Mouse (Mus musculus) CD8-positive naive resting alpha-beta T cell, adult 2 months (primary cell): ENCODE results near the gene Ptpn9.
"Not testable (repeated sequence)": the region's sequence is repeated elsewhere in the genome, so short reads cannot be mapped to it uniquely, and the experiment has no call there.

ENCODE experiments used
- DNase-seq, 2 experiments: peaks; one replicate each; pipeline ENCODE4 v3.0.0; 2022; ENCODE audit warnings: low read depth in 2 of 2, low spot score in 2 of 2

The Ptpn9 gene

DNA sequence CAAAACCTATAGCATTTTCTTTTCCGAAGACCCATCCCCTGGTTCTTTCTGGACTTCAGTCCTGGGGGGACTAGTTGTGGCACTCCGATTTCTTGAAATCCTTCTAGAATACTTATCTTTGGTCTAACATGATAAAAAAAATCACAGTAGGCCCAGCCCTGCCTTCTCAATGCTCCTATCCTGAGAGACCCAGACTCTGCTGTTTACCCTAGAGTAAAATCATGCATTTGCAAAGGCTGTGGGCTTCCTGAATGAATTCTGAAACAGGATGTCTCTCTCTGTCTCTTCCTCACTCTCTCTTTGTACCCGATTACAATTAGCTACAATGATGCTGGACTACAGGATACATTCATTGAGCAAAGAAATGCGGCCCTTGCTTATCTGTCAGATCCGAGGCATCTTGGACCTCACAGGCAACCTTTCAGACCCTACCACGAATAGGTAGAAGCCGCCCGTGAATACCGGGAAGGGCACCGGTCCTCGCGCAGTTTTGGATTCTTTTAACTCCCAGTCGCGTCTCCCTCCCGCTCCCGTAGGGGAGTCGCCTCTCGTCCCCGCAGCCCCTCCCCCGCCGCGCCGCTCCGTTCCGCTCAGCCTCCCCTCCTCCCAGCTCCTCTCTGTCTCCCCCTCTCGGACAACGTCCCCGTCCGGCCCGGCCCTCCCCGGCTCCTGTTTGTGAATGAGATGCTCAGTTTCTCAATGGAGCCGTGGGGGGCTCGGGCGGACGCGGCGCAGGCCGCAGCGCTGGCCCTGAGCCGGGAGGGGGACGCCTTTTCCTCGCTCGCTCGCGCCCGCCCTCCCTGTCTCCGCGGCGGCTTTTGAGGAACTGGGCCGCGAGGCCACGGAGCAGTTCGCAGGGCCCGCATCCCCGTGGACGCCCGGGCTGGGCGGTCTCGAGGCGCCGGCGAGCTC is at the start of gene Ptpn9:
Gene Ptpn9 (plus strand): TSS at position 638 of the 912 bp plus-strand sequence.
- DNase-seq, result peak in 1 of 2 experiments; percentile 55

DNA sequence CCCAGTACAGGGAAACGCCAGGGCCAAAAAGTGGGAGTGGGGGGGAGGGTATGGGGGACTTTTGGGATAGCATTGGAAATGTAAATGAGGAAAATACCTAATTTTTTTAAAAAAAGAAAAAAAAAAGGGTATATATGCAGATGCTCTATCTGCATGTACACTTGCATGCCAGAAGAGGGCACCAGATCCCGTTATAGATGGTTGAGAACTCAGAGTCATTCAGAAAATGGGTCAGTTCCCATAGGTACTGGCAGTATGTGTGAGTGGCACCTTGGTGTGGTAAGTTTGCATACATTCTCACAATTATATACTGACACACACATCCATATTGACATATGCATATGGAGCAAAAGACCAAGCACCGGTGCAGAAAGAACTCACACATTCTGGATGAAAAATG is 47.2 kb upstream of the Ptpn9 start:
- peak; percentile 42 to 61 for DNase-seq

DNA sequence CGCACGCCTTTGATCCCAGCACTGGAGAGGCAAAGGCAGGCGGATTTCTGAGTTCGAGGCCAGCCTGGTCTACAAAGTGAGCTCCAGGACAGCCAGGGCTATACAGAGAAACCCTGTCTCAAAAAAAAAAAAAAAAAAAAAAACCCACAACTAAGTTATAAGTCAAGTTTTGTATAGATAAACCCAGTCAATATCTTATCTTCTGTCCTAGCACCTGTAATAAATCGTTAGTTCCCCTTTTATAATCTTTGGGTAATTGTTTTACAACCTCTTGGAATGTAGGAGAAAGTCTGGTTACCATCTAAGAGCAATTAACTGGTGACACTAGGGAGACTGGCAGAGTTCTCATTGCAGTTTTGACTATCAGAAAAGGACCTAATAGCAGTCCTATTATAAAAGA is 46.0 kb upstream of the Ptpn9 start:
- DNase-seq, result not testable (repeated sequence)

DNA sequence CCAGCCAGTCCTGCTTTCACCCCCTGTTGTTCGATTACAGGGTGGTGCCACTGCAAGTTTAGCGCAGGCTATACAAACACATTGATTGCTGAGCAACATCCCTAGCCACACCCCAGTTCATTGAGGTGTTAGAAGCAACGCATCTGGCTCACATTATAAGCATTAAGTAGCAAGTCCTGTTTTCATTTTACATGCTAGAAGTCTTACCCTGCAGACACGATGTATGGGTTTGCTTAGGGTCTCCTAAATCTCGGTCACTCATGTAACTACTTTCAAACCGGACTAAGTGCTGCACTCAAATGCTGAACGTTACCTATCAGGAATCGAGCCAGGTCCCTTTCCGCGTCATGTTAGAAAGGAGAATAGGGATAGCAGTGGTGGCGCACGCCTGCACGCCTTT is 45.0 kb upstream of the Ptpn9 start:
- no peak for DNase-seq

DNA sequence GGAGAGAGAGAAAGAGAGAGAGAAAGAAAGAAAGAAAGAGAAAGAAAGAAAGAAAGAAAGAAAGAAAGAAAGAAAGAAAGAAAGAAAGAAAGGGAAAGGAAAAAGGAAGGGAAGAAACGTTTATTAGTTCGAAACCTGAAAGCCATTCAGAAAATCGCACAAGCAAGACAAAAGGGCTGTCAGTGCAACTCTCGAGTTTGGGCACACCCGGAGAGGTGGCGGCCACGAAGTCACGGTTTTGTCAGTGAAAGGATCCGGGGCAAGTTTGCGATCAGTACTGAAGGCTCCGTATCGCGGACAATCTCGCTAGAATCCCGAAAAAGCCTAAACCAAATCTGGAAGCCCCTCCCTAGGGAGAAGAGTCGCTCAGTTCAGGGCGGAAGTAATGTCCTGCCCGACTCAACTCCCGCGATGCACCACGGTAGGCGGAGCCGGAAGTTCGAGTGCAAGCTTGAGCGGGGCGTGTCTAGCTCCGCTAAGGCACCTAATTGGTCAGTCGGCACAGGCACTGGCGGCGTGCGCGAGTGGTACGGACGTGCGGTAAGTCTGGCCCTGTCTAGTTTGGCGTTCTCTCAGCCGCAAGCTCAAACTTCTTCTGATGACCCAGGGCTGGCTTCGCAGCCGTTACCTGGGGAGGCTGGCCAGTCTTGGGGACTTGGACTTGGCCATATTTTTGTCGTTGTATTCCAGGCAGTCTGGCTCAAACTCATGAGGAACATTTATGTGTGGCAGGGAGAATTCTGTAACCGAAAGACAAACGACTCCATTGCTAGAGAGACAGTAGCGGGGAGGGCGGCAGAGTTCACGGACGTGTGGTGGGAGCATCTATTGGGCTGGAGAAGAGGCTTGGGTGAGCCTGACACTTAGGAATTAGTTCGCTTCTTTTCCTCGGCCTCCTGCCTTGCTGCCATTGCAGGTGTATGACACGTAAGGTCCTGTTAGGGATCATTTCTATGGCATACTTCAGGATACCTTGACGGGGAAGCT is 44.0 kb upstream of the Ptpn9 start, which contains the start of gene Snupn:
Gene Snupn (plus strand): TSS at position 465 of the 987 bp plus-strand sequence.
- DNase-seq, result peak; percentile 93 to 97

DNA sequence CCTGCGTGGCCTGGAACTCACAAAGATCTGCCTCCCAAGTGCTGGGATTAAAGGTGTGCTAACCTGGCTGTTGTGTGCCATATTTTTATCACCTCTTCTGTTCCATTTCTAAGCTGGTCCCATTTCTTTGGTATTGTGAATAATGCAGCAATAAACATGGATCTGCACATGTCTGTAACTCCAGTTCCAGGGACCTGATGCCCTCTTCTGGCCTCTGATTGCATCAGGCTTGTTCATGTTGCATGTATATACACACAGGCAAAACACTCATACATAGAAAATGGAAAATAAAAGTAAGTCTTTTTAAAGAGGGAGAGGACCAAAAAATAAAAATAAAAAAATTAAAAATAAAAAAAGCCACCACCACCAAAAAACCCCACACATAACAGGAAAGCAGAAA is 41.2 kb upstream of the Ptpn9 start:
- DNase-seq, result no peak

DNA sequence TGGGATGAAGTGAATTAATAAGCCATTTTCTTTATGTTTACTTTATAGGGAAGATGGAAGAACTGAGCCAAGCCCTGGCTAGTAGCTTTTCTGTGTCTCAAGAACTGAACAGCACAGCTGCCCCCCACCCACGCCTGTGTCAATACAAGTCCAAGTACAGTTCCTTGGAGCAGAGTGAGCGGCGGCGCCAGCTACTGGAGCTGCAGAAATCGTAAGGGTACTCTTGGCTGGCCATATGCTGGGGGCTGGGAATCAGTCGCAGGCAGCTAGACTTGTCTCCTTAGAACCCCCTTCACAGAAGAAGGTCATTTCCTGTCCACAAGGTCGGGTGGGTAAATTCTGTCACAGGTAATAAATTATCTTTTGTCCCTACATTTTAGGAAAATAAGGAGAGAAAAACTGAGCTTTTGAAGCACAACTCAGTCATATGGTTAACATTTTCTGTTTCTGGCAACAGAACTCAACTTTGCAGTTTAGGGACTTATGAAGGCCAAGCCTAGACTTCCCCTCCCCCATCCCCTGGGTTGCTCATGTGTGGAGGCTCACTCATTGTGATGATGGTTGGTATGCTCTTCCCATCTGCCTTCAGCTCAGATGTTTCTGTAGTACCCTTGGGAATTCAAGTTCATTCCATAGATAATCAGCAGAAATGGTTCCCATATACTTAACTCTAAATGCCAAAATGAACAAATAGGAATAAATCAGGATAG is 37.6 kb upstream of the Ptpn9 start:
- DNase-seq, result no peak

DNA sequence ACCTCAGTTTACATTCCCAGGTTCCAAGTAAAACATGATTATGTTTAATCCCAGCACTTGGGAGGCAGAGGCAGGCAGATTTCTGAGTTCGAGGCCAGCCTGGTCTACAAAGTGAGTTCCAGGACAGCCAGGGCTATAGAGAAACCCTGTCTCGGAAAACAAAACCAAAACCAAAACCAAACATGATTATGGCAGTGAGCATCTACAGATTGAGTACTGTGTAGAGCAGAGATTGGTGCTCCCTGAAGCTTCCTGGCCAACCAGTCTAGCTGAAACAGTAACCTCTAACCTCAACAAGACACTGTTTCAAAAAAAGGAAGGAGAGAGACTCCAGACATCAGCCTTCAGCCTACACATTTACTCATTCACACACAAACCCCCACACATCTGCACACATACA is 36.0 kb upstream of the Ptpn9 start:
- no peak for DNase-seq

DNA sequence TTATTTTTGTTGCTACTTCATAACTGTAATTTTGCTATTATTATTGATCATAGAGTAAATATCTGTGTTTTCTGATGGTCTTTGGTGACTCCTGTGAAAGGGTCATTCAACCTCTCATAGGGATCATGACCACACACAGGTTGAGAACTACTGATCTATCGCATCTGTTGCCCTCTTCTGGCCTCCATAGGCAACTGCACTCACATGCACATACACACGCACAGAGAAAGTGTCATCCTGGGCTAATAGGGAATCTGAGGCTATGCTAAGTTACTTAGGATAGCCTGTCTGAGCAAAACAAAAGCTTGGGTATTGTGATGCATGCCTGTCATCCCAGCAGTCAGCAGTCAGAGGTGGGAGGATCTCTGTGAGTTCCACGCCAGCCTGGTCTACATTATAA is 33.1 kb upstream of the Ptpn9 start:
- no peak for DNase-seq

DNA sequence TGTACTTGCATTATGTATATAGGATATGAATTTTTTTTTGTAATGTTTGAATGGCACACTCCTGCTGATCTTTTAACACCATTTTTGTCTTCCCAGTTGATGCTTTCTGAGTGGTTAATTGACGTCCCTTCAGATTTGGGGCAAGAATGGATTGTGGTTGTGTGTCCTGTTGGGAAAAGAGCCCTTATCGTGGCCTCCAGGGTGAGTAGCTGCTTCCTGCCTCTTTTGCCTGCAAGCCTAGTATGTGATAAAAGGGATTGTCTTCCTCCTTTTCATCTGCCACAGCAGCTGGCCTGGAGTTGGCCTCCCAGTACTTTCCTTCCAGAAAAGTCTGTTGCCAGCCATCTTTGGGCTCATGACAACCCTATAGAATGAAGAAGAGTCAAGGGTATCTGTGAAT is 24.6 kb upstream of the Ptpn9 start:
- DNase-seq, result no peak

DNA sequence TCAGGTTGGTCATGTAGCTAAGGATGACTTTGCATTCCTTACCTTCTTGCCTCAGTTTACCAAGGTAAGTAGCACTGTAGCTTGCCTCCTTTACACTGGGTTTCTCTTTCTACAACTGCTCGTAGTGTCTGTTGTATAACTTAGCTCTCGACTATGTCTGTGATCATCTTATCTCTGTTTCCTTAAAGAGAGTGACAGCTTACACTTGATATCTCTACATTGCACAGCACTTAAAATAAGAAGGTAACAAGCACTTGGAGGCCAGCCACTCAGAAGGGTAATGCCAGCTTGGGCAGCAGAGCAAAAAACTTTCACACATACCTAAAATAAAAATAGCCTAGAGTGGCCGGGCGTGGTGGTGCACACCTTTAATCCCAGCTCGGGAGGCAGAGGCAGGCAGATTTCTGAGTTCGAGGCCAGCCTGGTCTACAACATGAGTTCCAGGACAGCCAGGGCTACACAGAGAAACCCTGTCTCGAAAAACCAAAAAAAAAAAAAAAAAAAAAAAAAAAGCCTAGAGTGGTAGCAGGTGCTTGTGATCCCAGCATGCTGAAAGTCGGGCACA is 20.7 kb upstream of the Ptpn9 start:
- no peak for DNase-seq

DNA sequence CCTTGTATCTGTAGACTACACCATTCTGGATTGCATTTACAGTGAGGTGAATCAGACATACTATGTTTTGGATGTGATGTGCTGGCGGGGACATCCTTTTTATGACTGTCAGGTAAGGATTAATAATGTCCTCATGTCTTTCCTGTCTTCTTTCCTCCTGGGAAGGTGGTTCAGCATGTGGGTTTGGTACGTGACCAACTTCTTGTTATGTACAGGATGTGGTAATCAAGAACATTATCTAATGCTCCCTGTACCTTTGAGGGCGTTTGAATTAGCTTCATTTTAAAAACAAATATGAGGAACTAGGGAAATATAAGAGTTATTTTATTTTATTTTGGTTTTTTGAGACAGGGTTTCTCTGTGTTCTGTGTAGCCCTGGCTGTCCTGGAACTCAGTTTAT is 19.5 kb upstream of the Ptpn9 start:
- no peak for DNase-seq

DNA sequence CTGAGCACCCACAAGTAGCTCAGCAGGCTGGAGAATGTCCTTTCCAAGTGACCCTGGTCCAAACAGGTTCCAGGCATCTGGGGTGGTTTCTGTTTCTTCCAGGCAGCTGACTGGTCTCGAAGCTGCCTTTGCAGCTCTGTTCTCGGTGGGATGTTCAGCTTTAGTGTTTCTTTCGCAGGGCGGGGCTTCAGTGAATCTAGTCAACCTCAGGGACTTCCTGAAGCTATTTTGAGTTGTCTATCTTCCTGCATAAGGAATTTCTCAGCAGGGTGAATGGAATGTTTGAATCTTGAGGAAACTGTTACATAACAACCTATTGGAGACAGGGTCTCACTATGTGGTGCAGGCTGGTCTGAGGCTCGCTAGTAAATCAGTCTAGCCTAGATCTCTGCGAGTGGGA is 14.5 kb upstream of the Ptpn9 start:
- no peak for DNase-seq

DNA sequence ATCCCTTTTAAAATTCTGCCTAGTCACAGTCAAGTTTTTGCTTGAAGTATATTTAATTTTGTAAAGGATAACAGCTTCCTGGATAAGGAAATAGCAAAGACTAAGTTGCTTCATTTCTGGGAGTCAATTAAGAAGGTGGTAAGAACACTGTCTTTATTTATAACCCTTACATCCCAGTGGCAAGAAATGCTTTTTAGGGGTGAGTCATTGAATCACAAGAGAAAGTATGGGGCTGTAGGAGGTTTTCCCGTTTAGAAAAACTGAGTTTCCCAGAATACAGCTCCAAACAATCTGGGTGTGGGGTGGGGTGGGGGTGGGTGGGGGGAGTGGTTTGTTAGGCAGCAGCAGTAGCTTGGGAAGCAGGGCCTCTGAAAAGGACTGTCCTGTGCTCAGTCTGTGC is 13.2 kb upstream of the Ptpn9 start:
- DNase-seq, result no peak

DNA sequence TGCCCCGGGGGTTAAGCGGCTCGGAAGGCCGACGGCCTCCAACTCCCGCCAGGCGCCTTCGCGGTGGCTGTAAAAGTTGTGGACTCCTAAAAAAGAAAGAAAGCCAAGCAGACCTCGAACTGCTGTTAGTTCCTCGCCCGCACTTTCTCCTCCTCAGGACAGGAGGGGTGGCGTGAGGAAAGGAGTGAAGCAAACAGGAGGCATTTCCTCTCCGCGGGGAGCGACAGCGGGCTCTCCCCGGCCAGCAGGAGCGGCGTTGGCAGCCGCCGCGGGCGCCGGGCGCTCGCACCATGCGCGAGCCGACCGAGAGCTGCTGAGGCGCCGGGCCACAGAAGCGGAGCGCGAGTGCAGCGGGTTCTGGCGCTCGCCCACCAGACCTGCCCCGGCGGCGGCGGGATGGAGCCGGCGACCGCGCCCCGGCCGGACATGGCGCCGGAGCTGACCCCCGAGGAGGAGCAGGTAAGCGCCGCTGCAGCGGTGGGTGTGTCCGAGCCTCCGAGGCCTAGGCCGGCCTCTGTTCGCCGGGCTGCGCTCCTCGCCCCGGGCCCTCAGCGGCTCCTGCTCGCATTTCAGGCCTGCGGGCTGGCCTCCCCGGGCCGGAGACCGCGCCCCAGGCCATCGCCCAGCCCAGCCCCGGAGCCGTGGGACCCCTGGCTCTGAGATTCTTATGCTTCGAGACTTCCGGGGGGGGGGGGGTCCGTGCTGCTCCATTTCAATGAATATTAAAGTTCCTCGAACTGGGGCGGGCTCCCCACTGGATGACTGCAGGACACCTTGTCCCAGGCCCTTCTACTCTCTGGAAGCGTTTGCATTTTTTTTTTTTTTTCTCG is 690 bp downstream of the Ptpn9 start:
- peak; percentile 33 to 42 for DNase-seq

DNA sequence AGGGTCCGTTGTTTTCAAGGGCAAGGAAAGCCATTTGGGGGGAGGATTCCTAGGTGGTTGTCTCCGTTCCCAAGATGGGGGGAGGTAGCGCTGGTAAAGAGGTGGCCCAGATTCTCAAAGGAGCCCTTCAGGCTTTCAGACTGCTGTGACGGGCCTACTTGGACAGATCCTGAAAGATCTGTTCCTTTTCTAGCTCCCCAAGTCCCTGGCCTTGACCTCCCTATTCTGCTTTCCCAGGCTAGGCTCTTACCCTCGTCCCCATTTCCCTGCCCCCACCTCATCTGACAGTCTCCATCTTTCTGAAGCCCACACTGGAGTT is 1.3 kb downstream of the Ptpn9 start:
- no peak for DNase-seq

DNA sequence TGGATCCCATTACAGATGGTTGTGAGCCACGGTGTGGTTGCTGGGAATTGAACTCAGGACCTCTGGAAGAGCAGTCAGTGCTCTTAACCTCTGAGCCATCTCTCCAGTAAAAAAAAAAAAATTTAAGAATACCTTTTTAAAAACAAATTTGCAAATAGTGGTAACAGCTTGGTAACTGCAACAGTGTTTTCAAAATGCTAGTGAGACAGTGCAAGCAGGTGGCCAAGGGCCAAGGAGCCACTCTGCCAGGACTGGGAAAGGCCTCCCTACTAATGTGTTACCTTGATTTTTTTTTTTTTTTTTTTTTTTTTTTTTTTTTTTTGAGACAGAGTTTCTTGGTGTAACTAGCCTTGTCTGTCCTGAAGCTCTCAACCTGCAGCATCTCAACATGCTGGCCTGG is 2.5 kb downstream of the Ptpn9 start:
- DNase-seq, result not testable (repeated sequence)

DNA sequence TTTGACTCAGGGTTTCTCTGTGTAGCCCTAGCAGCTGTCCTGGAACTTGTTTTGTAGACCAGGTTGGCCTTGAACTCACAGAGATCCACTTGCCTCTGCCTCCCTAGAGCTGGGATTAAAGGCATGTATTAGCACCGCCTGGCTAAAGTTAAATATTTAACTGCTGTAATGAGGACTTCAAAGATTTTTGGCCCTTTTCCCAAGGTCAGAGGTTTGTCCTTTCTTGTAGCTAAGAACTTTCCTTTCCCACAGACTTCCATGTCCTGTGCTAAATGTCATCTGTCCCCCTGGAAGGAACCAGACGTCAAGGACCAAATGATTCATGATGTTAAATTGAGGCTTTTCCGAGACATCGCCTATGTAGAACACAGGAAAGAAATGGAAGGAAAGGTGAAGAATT is 8.3 kb downstream of the Ptpn9 start:
- no peak for DNase-seq

DNA sequence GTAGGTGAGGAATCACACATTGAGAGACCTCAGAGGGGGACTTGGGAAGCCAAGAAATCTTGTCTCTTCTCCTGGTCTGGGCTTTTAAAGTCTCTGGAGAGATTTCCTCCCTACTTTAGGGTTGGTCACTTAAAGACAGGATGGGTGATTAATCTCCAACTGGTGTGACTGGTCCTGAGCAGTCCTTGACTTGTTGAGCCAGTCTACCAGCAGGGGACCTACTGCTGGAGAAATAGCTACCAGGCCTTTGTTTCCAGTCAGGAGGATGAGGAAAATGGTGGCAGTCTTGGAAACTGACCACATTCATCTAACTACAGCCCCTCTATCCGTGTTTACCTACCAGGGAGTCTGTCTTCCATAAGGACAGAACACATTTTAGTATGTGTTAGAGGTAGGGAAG is 17.7 kb downstream of the Ptpn9 start:
- DNase-seq, result no peak

DNA sequence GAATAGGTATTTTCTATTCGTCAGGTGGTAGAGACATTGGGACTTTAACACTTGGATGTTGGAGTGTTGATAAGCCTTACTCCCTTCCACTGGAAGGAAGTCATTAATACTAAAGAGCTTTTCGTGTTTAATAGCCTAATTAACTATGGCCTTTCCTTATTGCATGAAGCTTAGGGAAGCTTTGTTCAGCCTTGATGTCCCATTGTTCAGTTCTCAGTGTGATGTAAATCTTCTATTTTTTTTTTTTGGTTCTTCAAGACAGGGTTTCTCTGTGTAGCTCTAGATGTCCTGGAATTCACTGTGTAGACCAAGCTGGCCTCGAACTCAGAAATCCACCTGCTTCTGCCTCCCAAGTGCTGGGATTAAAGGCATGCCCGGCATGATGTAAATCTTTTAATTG is 18.2 kb downstream of the Ptpn9 start:
- DNase-seq, result no peak
